Mouse (Mus musculus) C2C12 (cell line): ENCODE data around the gene Ercc1.

Source experiments
- CEBPB ChIP-seq: IDR thresholded peaks from one replicate; pipeline ENCODE4 v1.6.1; 2011; ENCODE audit warnings: low read depth, mild to moderate bottlenecking, control low read depth, moderate library complexity
- CTCF ChIP-seq: IDR thresholded peaks from one replicate; pipeline ENCODE4 v1.5.1; 2011; ENCODE audit not compliant: control insufficient read depth, insufficient read depth, insufficient read length
- FOSL1 ChIP-seq: IDR thresholded peaks from one replicate; pipeline ENCODE4 v1.8.0; 2011; ENCODE audit warnings: mild to moderate bottlenecking, low read length; ENCODE audit not compliant: poor library complexity, insufficient read depth, severe bottlenecking
- MAX ChIP-seq: IDR thresholded peaks from one replicate; pipeline ENCODE4 v1.6.1; 2011; ENCODE audit warnings: mild to moderate bottlenecking, control low read depth
- MYOD1 ChIP-seq: IDR thresholded peaks from one replicate; pipeline ENCODE4 v1.6.1; 2011; ENCODE audit warnings: low read depth; ENCODE audit not compliant: control insufficient read depth, insufficient read length
- MYOG ChIP-seq: IDR thresholded peaks from one replicate; pipeline ENCODE4 v1.6.1; 2011; ENCODE audit not compliant: control insufficient read depth, insufficient read length; ENCODE audit errors: extremely low read depth
- USF1 ChIP-seq: IDR thresholded peaks from one replicate; pipeline ENCODE4 v1.6.1; 2011; ENCODE audit warnings: low read depth, mild to moderate bottlenecking, control low read depth, moderate library complexity

DNA sequence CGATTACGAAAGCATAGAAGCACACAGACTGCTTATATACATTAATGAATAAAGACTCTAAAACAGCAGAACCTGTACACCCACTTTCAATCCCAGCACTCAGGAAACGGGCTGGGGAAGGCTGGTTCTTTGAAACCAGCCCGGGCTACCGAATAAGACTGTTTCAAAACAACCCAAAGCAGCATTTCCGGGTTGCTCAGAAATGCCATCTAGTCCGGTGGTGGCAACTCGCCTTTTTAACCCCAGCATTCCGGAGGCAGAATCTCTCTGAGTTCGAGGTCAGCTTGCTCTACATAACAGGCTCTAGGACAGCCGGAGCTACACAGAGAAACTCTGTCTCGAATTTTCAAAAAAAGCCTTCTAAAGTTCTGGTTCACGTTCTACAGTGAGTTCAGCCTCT is 14.1 kb downstream of the Ercc1 start:
- TF ChIP-seq CTCF: no peak
- TF ChIP-seq MYOG: no peak
- no peak for TF ChIP-seq MAX
- TF ChIP-seq USF1: no peak
- no peak for TF ChIP-seq MYOD1
- TF ChIP-seq CEBPB: no peak
- TF ChIP-seq FOSL1: no peak
